10 mouse cellular contexts compared by ENCODE assay signal in genomic region chr2:4568967-4569366, GRCm38 (mm10).
DNase-seq lines count a peak whose midpoint lies in the region; ATAC-seq and TF ChIP-seq lines count a peak whose summit lies in the region.
"Had no signal": no experiment of that assay in that cellular context is flagged by ENCODE, and none has a peak within 500 bp of the region (broad histone marks: within the 10 kb centered on the region; RNA-seq: fewer than 3 reads in every experiment).

No protein-coding gene starts in this region.

- no peaks in the 10 kb centered on the region for H3K27me3 ChIP-seq in intestine, postnatal 0 days (replicated peaks; ENCODE audit: control insufficient read depth, insufficient read depth, low read length)
- no peaks in the 10 kb centered on the region for H3K27me3 ChIP-seq in intestine, embryonic 15.5 days (replicated peaks)
- no peaks in the 10 kb centered on the region for H3K27me3 ChIP-seq in liver, postnatal 0 days (ENCODE audit: insufficient read depth, low read length)

- TF ChIP-seq CTCF in intestine, postnatal 0 days (IDR thresholded peaks at IDR 0.05; ENCODE audit: low read depth): no peak
- TF ChIP-seq CTCF in liver, postnatal 0 days (IDR thresholded peaks at IDR 0.05; ENCODE audit: low read depth): no peak

- no peaks in the 10 kb centered on the region for H3K9me3 ChIP-seq in intestine, postnatal 0 days (ENCODE audit: control insufficient read depth)
- H3K9me3 ChIP-seq in intestine, embryonic 15.5 days: no peaks in the 10 kb centered on the region
- no peaks in the 10 kb centered on the region for H3K9me3 ChIP-seq in liver, postnatal 0 days (ENCODE audit: low read length)
- H3K9me3 ChIP-seq: forebrain, embryonic 10.5 days had no signal

- 72% methylated on average over 5 of the region's 5 CpGs for WGBS in intestine, postnatal 0 days
- 63% methylated on average over 5 of the region's 5 CpGs for WGBS in intestine, embryonic 15.5 days
- WGBS in liver, postnatal 0 days (ENCODE audit: insufficient replicate concordance): 56% methylated on average over 5 of the region's 5 CpGs

- peak; percentile 26 to 38 for DNase-seq in cerebellum, adult 18-20 months
- no peak for DNase-seq in cerebellum, postnatal 4 days (ENCODE audit: low spot score in 2 of 2)
- peak; percentile 45 for DNase-seq in brain, adult 2 months (ENCODE audit: low read depth, low spot score)
- no peak for DNase-seq in liver, postnatal 0 days
- no peak for DNase-seq in ovary, postnatal 10 days (ENCODE audit: low spot score)
- DNase-seq in retina, embryonic 14.5 days (ENCODE audit: low spot score): no peak
- DNase-seq: lung, embryonic 14.5 days had no signal

- peak overlapping the region; percentile 35; the same call in 1 of the 2 replicates for H3K27ac ChIP-seq in intestine, postnatal 0 days (ENCODE audit: low read depth, low read length)
- H3K27ac ChIP-seq in intestine, embryonic 15.5 days: no peak overlapping the region
- peak overlapping the region; percentile 44; the same call in 1 of the 2 replicates for H3K27ac ChIP-seq in liver, postnatal 0 days (ENCODE audit: low read depth)
- H3K27ac ChIP-seq: forebrain, embryonic 10.5 days had no signal

- H3K9ac ChIP-seq in intestine, postnatal 0 days (ENCODE audit: low read depth, low read length): no peak overlapping the region
- no peak overlapping the region for H3K9ac ChIP-seq in intestine, embryonic 15.5 days
- no peak overlapping the region for H3K9ac ChIP-seq in liver, postnatal 0 days (replicated peaks)
- H3K9ac ChIP-seq: lung, embryonic 14.5 days had no signal

- peaks cover 27% of the 10 kb centered on the region for H3K36me3 ChIP-seq in intestine, postnatal 0 days (ENCODE audit: control insufficient read depth, insufficient read depth)
- H3K36me3 ChIP-seq in intestine, embryonic 15.5 days: 0 out of 2 replicates have a peak, but pooled peaks cover 9% of the 10 kb centered on the region
- H3K36me3 ChIP-seq in liver, postnatal 0 days (replicated peaks; ENCODE audit: insufficient read depth, low read length): peaks cover 76% of the 10 kb centered on the region

- ATAC-seq in intestine, postnatal 0 days: no peak
- ATAC-seq in intestine, embryonic 15.5 days: no peak
- ATAC-seq in liver, postnatal 0 days: no peak

- no peak overlapping the region for H3K4me2 ChIP-seq in intestine, postnatal 0 days (replicated peaks; ENCODE audit: low read depth)
- H3K4me2 ChIP-seq in intestine, embryonic 15.5 days (replicated peaks): no peak overlapping the region
- peak overlapping the region; percentile 34; the same call in 1 of the 2 replicates for H3K4me2 ChIP-seq in liver, postnatal 0 days (ENCODE audit: low read depth, low read length)
- H3K4me2 ChIP-seq: lung, embryonic 14.5 days had no signal

- H3K4me1 ChIP-seq in intestine, postnatal 0 days (replicated peaks; ENCODE audit: control insufficient read depth, insufficient read depth, low read length): peaks cover 7% of the 10 kb centered on the region
- H3K4me1 ChIP-seq in intestine, embryonic 15.5 days (replicated peaks): peaks cover 29% of the 10 kb centered on the region
- peaks cover 63% of the 10 kb centered on the region for H3K4me1 ChIP-seq in liver, postnatal 0 days (ENCODE audit: insufficient read depth)

- H3K4me3 ChIP-seq in intestine, postnatal 0 days (ENCODE audit: low read depth, low read length): no peak overlapping the region
- no peak overlapping the region for H3K4me3 ChIP-seq in intestine, embryonic 15.5 days (replicated peaks)
- H3K4me3 ChIP-seq in liver, postnatal 0 days (ENCODE audit: low read depth, low read length): no peak overlapping the region
- H3K4me3 ChIP-seq: forebrain, embryonic 10.5 days had no signal

- no peak for TF ChIP-seq EP300 in liver, postnatal 0 days (IDR thresholded peaks at IDR 0.05; ENCODE audit: low read depth)

Comparison
In these comparisons a context has a peak if more than half of its experiments do, and no peak if none do; other contexts are left out.
1. DNase-seq: peak in cerebellum, adult 18-20 months (2 of 2) and brain, adult 2 months (single experiment); none in cerebellum, postnatal 4 days (0 of 2), liver, postnatal 0 days (single experiment), ovary, postnatal 10 days (single experiment) and retina, embryonic 14.5 days (single experiment).